Mouse (Mus musculus) embryonic fibroblast, embryonic 13.5 days (primary cell): ENCODE results near the gene Shpk.

Experiments used
- CTCF ChIP-seq: IDR thresholded peaks from 2 replicates; pipeline ENCODE4 v1.5.1; 2011; ENCODE audit warnings: mild to moderate bottlenecking, control low read depth, low read length, moderate library complexity, borderline replicate concordance; ENCODE audit not compliant: insufficient read depth
- POLR2A ChIP-seq: IDR thresholded peaks from 2 replicates; pipeline ENCODE4 v1.6.1; 2011; ENCODE audit warnings: low read depth, mild to moderate bottlenecking, control low read depth, low read length, moderate library complexity

DNA sequence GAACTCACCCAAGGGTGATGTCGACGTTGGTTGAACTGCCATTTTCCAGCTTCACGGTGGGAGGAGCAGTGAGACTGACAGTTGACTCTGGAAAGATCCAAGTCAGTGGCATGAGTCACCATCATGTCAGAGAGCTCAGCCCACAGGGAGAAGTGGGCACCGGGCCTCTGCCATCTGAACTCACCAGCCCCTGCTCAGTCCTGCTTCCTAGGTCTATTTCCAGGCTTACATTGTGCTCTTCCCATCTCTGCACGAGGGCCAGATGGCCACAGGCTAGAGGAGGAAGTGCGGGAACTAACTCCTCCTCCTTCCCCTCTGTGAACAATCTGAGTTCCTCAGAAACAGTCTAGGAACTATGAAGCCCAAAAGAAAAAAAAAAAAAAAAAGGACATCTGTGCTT, 6.2 kb upstream of the Shpk start:
- TF ChIP-seq CTCF (no peak), POLR2A (no peak)
